Mouse (Mus musculus) liver, embryonic 13.5 days (tissue): ENCODE measurements around the gene Sytl4. TPM values are rescaled to one million over a fixed set of nuclear protein-coding genes. Genes with fewer than 3 reads are reported as not detected.

Experiments used
- ATAC-seq: fragments of 200-750 bp; cut with Nextera tagmentation; 2 replicates; pipeline ENCODE4 v1.8.0; 2017; ENCODE audit warnings: low read depth, mild to moderate bottlenecking, moderate number of reproducible peaks, moderate library complexity
- DNase-seq: peaks from one replicate; pipeline ENCODE4 v3.0.0; 2022
- H3K27ac ChIP-seq: fragments of 300-500 bp; sonication (generic); 2 replicates; pipeline ENCODE4 v1.5.1; 2015; ENCODE audit warnings: moderate library complexity, mild to moderate bottlenecking, inconsistent platforms
- H3K27me3 ChIP-seq: fragments of 300-500 bp; sonication (generic); 2 replicates; pipeline ENCODE4 v1.6.1; 2015; ENCODE audit warnings: mild to moderate bottlenecking, inconsistent platforms
- H3K36me3 ChIP-seq: fragments of 300-500 bp; sonication (generic); 2 replicates; pipeline ENCODE4 v1.6.1; 2015; ENCODE audit warnings: mild to moderate bottlenecking, inconsistent platforms
- H3K4me1 ChIP-seq: fragments of 300-500 bp; sonication (generic); replicated peaks from 2 replicates; pipeline ENCODE4 v1.6.1; 2015; ENCODE audit warnings: inconsistent platforms
- H3K4me2 ChIP-seq: fragments of 300-500 bp; sonication (generic); 2 replicates; pipeline ENCODE4 v1.6.1; 2015; ENCODE audit warnings: inconsistent platforms, mild to moderate bottlenecking, moderate library complexity
- H3K4me3 ChIP-seq: fragments of 300-500 bp; sonication (generic); replicated peaks from 2 replicates; pipeline ENCODE4 v1.5.1; 2015; ENCODE audit warnings: mild to moderate bottlenecking, inconsistent platforms
- H3K9ac ChIP-seq: fragments of 300-500 bp; sonication (generic); 2 replicates; pipeline ENCODE4 v1.6.1; 2015; ENCODE audit warnings: mild to moderate bottlenecking, inconsistent platforms
- H3K9me3 ChIP-seq: fragments of 300-500 bp; sonication (generic); replicated peaks from 2 replicates; pipeline ENCODE4 v1.6.1; 2016; ENCODE audit warnings: inconsistent platforms
- WGBS: fragments of 180-500 bp; shearing (Covaris S2); methylation state at CpG from one replicate; pipeline ENCODE4 v1.1.7; 2015; ENCODE audit not compliant: insufficient replicate concordance; 5-methylcytosine and 5-hydroxymethylcytosine counted together
- polyA plus RNA-seq: library from polyadenylated mRNA; unstranded; fragments of >200 nt; fragmentation: Nextera tagmentation; extraction: Ambion mirVana; gene quantifications from 2 replicates; pipeline ENCODE4 v1.2.1, GENCODE M21; 2015

Sytl4 gene
- polyA plus RNA-seq = 1.4 and 1.7 TPM in 2 replicates

- DNase-seq = no peak
- Histone ChIP-seq H3K36me3 (no peaks in the 10 kb centered on the region), H3K27ac (no peak within 1 kb of the TSS), H3K4me1 (no peaks in the 10 kb centered on the region), H3K4me3 (peak within 1 kb of the TSS; percentile 49), H3K27me3 (peaks cover 6% of the 10 kb centered on the region; the same call in 1 of the 2 replicates), H3K9ac (no peak within 1 kb of the TSS; the same call in 1 of the 2 replicates), H3K9me3 (no peaks in the 10 kb centered on the region), H3K4me2 (peak within 1 kb of the TSS; percentile 59)
- ATAC-seq = no peak
- 17% methylated on average over 29 of the region's 29 CpGs for WGBS
Observed at GRCm38 (mm10) chrX:133981231-133982002, at the start of gene Sytl4. Gene Sytl4 (minus strand): TSS chrX:133981812.

DNA sequence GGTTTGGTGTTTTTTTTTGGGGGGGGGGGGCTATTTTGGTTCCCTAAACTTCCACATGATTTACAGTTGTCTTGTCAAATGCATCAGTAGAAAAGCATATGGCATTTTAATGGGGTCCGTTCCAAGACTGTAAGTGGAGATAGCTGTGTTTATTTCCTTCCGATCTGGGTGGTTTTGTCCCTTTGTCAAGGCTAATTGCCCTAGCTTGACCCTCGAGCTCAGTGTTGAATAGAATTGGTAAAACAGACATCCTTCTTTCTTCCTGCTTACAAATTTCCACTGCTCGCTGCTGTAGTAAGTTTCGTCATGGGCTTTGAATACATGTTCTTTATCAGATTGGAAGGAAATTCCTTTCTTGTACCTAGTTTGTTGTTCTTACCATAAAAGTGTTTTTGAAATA is 39.1 kb upstream of the Sytl4 start:
- Histone ChIP-seq H3K36me3 (no peaks in the 10 kb centered on the region), H3K9me3 (no peaks in the 10 kb centered on the region), H3K9ac (no peak overlapping the region), H3K4me2 (no peak overlapping the region), H3K27ac (no peak overlapping the region), H3K27me3 (no peaks in the 10 kb centered on the region), H3K4me1 (no peaks in the 10 kb centered on the region), H3K4me3 (no peak overlapping the region)
- ATAC-seq (no peak), DNase-seq (no peak)
- 33% methylated on average over 5 of the region's 5 CpGs for WGBS

DNA sequence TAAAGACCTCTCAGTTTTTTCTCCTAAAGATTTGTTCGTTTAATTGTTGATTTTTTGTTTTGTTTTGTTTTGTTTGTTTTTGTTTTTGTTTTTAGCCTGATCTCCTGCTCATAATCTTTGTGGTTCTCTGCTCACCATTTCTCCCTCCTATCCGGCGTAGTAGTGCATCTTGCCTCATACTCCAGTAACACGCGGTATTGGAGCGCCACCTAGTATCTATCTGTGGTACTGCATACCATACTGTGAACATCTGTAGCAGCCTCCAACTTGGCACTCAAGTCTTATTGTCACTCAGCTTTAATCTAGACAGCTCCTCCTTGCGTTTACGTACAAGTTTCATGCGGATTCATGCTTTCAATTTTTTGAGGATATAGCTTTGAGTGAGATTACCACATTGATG is 37.4 kb upstream of the Sytl4 start:
- Histone ChIP-seq H3K4me2 (no peak overlapping the region), H3K27me3 (no peaks in the 10 kb centered on the region), H3K4me1 (no peaks in the 10 kb centered on the region), H3K9ac (no peak overlapping the region), H3K27ac (no peak overlapping the region), H3K4me3 (no peak overlapping the region), H3K36me3 (no peaks in the 10 kb centered on the region), H3K9me3 (no peaks in the 10 kb centered on the region)
- ATAC-seq = no peak
- DNase-seq = peak; percentile 1
- 11% methylated on average over 9 of the region's 9 CpGs for WGBS

DNA sequence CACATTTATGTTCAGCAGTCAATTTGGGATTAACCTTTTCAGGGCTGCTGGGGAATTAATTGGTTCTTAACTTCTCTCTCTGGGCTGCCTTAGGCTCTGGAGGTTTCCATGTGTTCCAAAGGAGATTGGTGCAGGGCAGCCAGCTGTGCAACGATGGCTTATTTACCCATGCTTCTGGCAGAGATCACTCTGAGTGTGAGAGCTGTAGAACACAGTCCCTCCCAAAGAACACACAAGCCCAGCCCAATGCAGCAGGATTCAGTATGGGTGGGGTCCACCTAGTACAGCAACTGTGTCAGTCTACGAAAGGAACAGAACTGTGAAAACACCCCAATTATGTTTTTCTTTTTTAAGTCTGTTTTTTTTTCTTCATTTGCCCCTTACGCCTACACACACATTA is 14.3 kb upstream of the Sytl4 start:
- no peaks in the 10 kb centered on the region for H3K4me1 ChIP-seq
- DNase-seq = no peak
- no peak overlapping the region for H3K27ac ChIP-seq
- no peak overlapping the region for H3K4me3 ChIP-seq
- 51% methylated on average over 3 of the region's 3 CpGs for WGBS
- no peaks in the 10 kb centered on the region for H3K9me3 ChIP-seq
- no peaks in the 10 kb centered on the region for H3K36me3 ChIP-seq
- no peak overlapping the region for H3K9ac ChIP-seq
- no peaks in the 10 kb centered on the region for H3K27me3 ChIP-seq
- H3K4me2 ChIP-seq = no peak overlapping the region
- ATAC-seq = no peak

DNA sequence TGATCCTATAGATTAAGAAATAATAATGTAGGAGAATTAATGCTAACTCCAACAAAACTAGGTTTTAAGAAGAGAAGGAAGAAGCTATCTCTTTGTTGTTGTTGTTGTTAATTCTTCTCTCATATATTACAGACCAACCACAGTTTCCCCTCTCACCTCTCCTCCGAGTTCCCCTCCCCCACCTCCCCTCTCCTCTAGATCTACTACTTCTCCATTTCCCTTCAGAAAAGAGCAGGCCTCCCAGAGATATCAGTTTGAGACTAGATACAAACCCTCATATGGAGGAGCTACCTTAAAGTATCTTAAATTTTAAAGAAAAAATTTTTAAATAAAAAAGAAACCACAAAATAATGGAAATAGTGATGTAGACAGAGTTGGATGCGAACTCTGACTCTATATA is 17.0 kb downstream of the Sytl4 start:
- ATAC-seq = no peak
- 36% methylated on average over 2 of the region's 2 CpGs for WGBS

GRCm38 (mm10) chrX:133960617-133961016 is 21.0 kb downstream of the Sytl4 start:
- H3K27me3 ChIP-seq = no peaks in the 10 kb centered on the region
- no peak overlapping the region for H3K4me2 ChIP-seq
- DNase-seq (no peak), ATAC-seq (no peak)
- no peak overlapping the region for H3K4me3 ChIP-seq
- H3K27ac ChIP-seq = no peak overlapping the region
- no peaks in the 10 kb centered on the region for H3K9me3 ChIP-seq
- H3K9ac ChIP-seq = no peak overlapping the region
- WGBS = 20% methylated on average over 2 of the region's 2 CpGs
- H3K4me1 ChIP-seq = no peaks in the 10 kb centered on the region
- H3K36me3 ChIP-seq = no peaks in the 10 kb centered on the region

More for the DNA sequence above, 17.0 kb downstream of the Sytl4 start:
- H3K27me3 ChIP-seq = no peaks in the 10 kb centered on the region
- H3K36me3 ChIP-seq = no peaks in the 10 kb centered on the region
- H3K9ac ChIP-seq = no peak overlapping the region
- H3K9me3 ChIP-seq = no peaks in the 10 kb centered on the region
- DNase-seq = no peak
- no peak overlapping the region for H3K4me3 ChIP-seq
- no peaks in the 10 kb centered on the region for H3K4me1 ChIP-seq
- H3K4me2 ChIP-seq = no peak overlapping the region
- H3K27ac ChIP-seq = no peak overlapping the region

DNA sequence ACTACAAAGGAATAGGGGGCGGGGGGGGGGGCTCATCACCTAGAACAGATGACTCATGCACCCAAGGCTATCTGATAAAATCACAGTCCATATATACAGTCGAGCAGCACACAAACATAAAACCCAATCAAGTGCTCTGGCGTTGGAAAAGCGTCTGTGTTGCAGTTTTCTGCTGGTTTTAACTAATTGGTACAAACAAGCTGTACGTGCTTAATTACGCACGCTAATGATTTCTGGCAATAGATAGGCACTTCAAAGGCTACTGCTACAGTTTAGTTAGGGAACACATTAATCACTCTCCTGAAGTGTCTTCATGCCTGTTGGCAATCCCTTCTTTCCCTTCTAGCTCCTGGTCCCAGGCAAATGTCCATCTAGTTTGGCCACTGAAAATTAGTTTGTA is 27.0 kb downstream of the Sytl4 start:
- no peaks in the 10 kb centered on the region for H3K4me1 ChIP-seq
- 63% methylated on average over 7 of the region's 7 CpGs for WGBS
- no peak overlapping the region for H3K9ac ChIP-seq
- H3K27me3 ChIP-seq = no peaks in the 10 kb centered on the region
- ATAC-seq (no peak), DNase-seq (no peak)
- H3K4me2 ChIP-seq = no peak overlapping the region
- H3K4me3 ChIP-seq = no peak overlapping the region
- no peaks in the 10 kb centered on the region for H3K36me3 ChIP-seq
- H3K9me3 ChIP-seq = no peaks in the 10 kb centered on the region
- H3K27ac ChIP-seq = no peak overlapping the region

DNA sequence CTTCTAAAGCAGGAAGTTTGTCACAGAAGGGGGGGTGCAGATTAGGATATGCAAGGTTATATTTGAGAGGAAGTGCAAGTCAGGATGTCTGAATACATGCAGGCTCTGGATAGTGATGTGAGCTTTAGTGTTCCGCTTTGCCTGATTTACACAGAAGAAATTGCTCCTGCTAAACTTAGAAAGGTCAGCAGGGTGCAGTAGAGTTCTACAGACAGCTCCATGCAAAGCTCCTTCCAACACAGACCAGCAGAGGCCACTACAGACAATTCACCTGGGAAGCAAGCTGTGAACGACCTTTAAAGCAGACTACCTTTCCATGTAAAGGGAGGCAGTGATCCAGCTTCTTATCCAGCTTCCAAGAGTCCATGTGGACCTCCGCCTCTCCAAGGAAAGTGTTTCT is 34.2 kb downstream of the Sytl4 start:
- Histone ChIP-seq H3K4me2 (no peak overlapping the region), H3K36me3 (no peaks in the 10 kb centered on the region), H3K27me3 (no peaks in the 10 kb centered on the region), H3K9me3 (no peaks in the 10 kb centered on the region), H3K4me1 (no peaks in the 10 kb centered on the region), H3K4me3 (no peak overlapping the region), H3K9ac (no peak overlapping the region), H3K27ac (no peak overlapping the region)
- ATAC-seq (peak; percentile 29; the same call in 1 of the 2 replicates), DNase-seq (peak; percentile 1)
- WGBS = 33% methylated on average over 3 of the region's 3 CpGs

DNA sequence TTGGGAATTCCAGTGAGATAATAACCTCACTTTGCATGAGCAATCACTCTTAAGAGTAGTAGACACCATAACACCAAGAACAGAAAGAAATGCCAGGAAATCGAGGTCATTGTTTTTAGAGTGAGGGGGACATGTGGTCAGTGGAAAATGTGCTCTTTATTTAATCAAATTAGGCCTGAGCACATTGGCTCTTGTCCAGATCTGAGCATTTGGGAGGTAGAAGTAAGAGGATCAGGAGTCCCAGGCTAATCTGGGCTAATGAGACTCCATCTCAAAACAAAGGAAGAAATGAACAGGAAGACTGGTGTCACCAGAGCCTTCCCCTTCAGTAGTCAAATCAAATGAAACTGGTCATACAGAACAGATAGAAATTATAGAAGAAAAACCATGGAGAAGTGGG is 42.1 kb downstream of the Sytl4 start:
- H3K27me3 ChIP-seq = no peaks in the 10 kb centered on the region
- no peak overlapping the region for H3K27ac ChIP-seq
- no peaks in the 10 kb centered on the region for H3K4me1 ChIP-seq
- DNase-seq (no peak), ATAC-seq (no peak)
- H3K36me3 ChIP-seq = no peaks in the 10 kb centered on the region
- H3K4me3 ChIP-seq = no peak overlapping the region
- H3K9ac ChIP-seq = no peak overlapping the region
- no peak overlapping the region for H3K4me2 ChIP-seq
- no peaks in the 10 kb centered on the region for H3K9me3 ChIP-seq
- WGBS = 23% methylated on average over 1 of the region's 1 CpGs

- H3K4me1 ChIP-seq = no peaks in the 10 kb centered on the region
- DNase-seq (no peak), ATAC-seq (peak; percentile 69; the same call in 1 of the 2 replicates)
- no peak overlapping the region for H3K4me3 ChIP-seq
- 50% methylated on average over 4 of the region's 4 CpGs for whole genome bisulfite sequencing
- no peaks in the 10 kb centered on the region for H3K9me3 ChIP-seq
- no peaks in the 10 kb centered on the region for H3K36me3 ChIP-seq
- no peak overlapping the region for H3K4me2 ChIP-seq
- no peaks in the 10 kb centered on the region for H3K27me3 ChIP-seq
- no peak overlapping the region for H3K9ac ChIP-seq
- no peak overlapping the region for H3K27ac ChIP-seq
Observed at GRCm38 (mm10) chrX:133936605-133937225, 44.9 kb downstream of the Sytl4 start.

DNA sequence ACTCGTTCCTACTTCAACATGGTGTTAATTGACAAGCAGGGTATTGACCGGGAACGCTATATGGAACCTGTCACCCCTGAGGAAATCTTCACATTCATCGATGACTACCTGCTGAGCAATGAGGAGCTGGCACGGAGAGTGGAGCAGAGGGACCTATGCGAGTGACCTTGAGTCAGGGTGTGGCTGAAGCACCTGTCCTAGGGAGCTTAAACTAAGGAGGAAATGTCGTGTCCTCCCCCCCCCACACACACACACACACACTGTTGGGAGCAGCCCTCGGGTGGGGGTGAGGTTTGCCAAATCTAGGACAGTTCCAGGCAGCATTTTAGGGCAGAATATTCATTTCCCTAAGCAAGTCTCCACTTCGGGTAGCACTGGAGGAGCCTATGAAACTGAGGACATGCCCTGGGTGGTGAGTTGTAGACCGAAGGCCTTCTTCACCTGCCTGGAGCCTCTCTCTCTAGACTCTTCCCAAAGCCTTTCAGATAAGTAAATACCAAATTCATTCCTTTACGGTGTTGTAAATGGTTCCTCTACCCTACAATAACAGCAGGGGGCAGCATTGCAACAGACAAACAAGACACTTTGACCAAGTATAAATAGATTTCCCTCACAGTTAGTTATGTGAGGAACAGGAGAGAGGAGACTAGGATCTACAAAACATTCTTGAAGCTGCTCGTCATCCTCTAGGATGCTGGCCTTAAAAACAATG is 50.2 kb downstream of the Sytl4 start:
- Histone ChIP-seq H3K4me3 (no peak overlapping the region), H3K27ac (no peak overlapping the region), H3K9me3 (no peaks in the 10 kb centered on the region), H3K4me2 (no peak overlapping the region), H3K9ac (no peak overlapping the region), H3K36me3 (no peaks in the 10 kb centered on the region), H3K27me3 (no peaks in the 10 kb centered on the region), H3K4me1 (no peaks in the 10 kb centered on the region)
- WGBS = 50% methylated on average over 12 of the region's 12 CpGs
- DNase-seq (peak; percentile 2), ATAC-seq (no peak)
